Mouse (Mus musculus): ENCODE data around the gene Ror2. TPM values are rescaled to one million over a fixed set of nuclear protein-coding genes. Genes with fewer than 3 reads are reported as not detected.

Gene Ror2
- polyA plus RNA-seq, 1 experiment from 2014 or later = 18.8 TPM

- H3K36me3 ChIP-seq = no peaks in the 10 kb centered on the region
- no peak overlapping the region for H3K27ac ChIP-seq
- WGBS = 72% methylated on average over 11 of the region's 11 CpGs
- H3K4me3 ChIP-seq (replicated peaks) = no peak overlapping the region
- H3K4me1 ChIP-seq (replicated peaks) = 0 out of 2 replicates have a peak, but pooled peaks cover 2% of the 10 kb centered on the region
- H3K27me3 ChIP-seq (replicated peaks) = no peaks in the 10 kb centered on the region
- no peak for ATAC-seq
- H3K4me2 ChIP-seq (replicated peaks) = no peak overlapping the region
- no peaks in the 10 kb centered on the region for H3K9me3 ChIP-seq
- H3K9ac ChIP-seq = no peak overlapping the region
These were observed 220.8 kb downstream of the Ror2 start for GRCm38 (mm10) chr13:53065122-53065521.

GRCm38 (mm10) chr13:53064681-53065080, 221.2 kb downstream of the Ror2 start:
- no peak for ATAC-seq
- WGBS = 92% methylated on average over 1 of the region's 1 CpGs
- H3K4me1 ChIP-seq (replicated peaks) = 0 out of 2 replicates have a peak, but pooled peaks cover 2% of the 10 kb centered on the region
- no peaks in the 10 kb centered on the region for H3K36me3 ChIP-seq
- no peaks in the 10 kb centered on the region for H3K9me3 ChIP-seq
- H3K4me3 ChIP-seq (replicated peaks) = no peak overlapping the region
- H3K9ac ChIP-seq = no peak overlapping the region
- no peak overlapping the region for H3K4me2 ChIP-seq (replicated peaks)
- no peaks in the 10 kb centered on the region for H3K27me3 ChIP-seq (replicated peaks)
- no peak overlapping the region for H3K27ac ChIP-seq

Other genes with a start within 250 kb of the Ror2 start
- gene Sptlc1, start 91.3 kb upstream of the Ror2 start, polyA plus RNA-seq (2015; fragmentation: Nextera tagmentation; extraction: Ambion mirVana) = 37.2 and 37.6 TPM in 2 replicates
- 0.21 and 0.33 TPM in 2 replicates for gene Msx2, start 186.9 kb upstream of the Ror2 start, polyA plus RNA-seq (2015; fragmentation: Nextera tagmentation; extraction: Ambion mirVana)

All from intestine, embryonic 15.5 days (tissue).